Mouse (Mus musculus): ENCODE measurements around the gene Gfod1.

GRCm38 (mm10) chr13:43272303-43273135 is 31.5 kb downstream of the Gfod1 start:
- TF ChIP-seq POLR2A (IDR thresholded peaks at IDR 0.05; ENCODE audit: low read depth, low read length) (no peak), USF1 (IDR thresholded peaks at IDR 0.05; ENCODE audit: low read depth, low read length) (no peak), EP300 (IDR thresholded peaks at IDR 0.05; ENCODE audit: low read length) (no peak), NRF1 (IDR thresholded peaks at IDR 0.05; ENCODE audit: low read depth, low read length) (no peak), CTCF (conservative IDR thresholded peaks at IDR 0.05 in 1 of 2, IDR thresholded peaks at IDR 0.05 in 1 of 2; ENCODE audit: low read depth in 2 of 2, low read length in 2 of 2) (no peak), MXI1 (IDR thresholded peaks at IDR 0.05; ENCODE audit: low read depth, low read length) (no peak), MYC (IDR thresholded peaks at IDR 0.05; ENCODE audit: low read depth, low read length) (no peak), MEF2A (IDR thresholded peaks at IDR 0.05; ENCODE audit: borderline replicate concordance, low read depth, low read length) (no peak), ZKSCAN1 (IDR thresholded peaks at IDR 0.05; ENCODE audit: borderline replicate concordance, low read depth, low read length) (no peak)
